Mouse (Mus musculus) embryonic facial prominence, embryonic 14.5 days (tissue): ENCODE data around the gene Twf1. TPM values are rescaled to one million over a fixed set of nuclear protein-coding genes. Genes with fewer than 3 reads are reported as not detected.

Experiments
- ATAC-seq: fragments of 200-750 bp; cut with Nextera tagmentation; 2 replicates; pipeline ENCODE4 v1.8.0; 2017; ENCODE audit warnings: low read depth, moderate number of reproducible peaks, moderate TSS enrichment
- DNase-seq: peaks from one replicate; pipeline ENCODE4 v3.0.0-alpha.2; 2015; ENCODE audit warnings: low spot score
- H3K27ac ChIP-seq: fragments of 300-500 bp; sonication (generic); replicated peaks from 2 replicates; pipeline ENCODE4 v1.5.1; 2014; ENCODE audit warnings: low read depth, mild to moderate bottlenecking, low read length, moderate library complexity
- H3K27me3 ChIP-seq: fragments of 300-500 bp; sonication (generic); replicated peaks from 2 replicates; pipeline ENCODE4 v1.6.1; 2014; ENCODE audit warnings: low read length; ENCODE audit not compliant: control insufficient read depth, insufficient read depth
- H3K36me3 ChIP-seq: fragments of 300-500 bp; sonication (generic); 2 replicates; pipeline ENCODE4 v1.6.1; 2014; ENCODE audit warnings: low read length, mixed read lengths; ENCODE audit not compliant: control insufficient read depth, insufficient read depth
- H3K4me1 ChIP-seq: fragments of 300-500 bp; sonication (generic); 2 replicates; pipeline ENCODE4 v1.6.1; 2014; ENCODE audit warnings: antibody characterized with exemption, low read length; ENCODE audit not compliant: control insufficient read depth, insufficient read depth
- H3K4me2 ChIP-seq: fragments of 300-500 bp; sonication (generic); 2 replicates; pipeline ENCODE4 v1.6.1; 2014; ENCODE audit warnings: low read depth, mild to moderate bottlenecking, low read length, moderate library complexity, mixed read lengths
- H3K4me3 ChIP-seq: fragments of 300-500 bp; sonication (generic); 2 replicates; pipeline ENCODE4 v1.5.1; 2014; ENCODE audit warnings: low read depth, mild to moderate bottlenecking, low read length
- H3K9ac ChIP-seq: fragments of 300-500 bp; sonication (generic); 2 replicates; pipeline ENCODE4 v1.6.1; 2014; ENCODE audit warnings: low read depth, mild to moderate bottlenecking, low read length, moderate library complexity, mixed read lengths
- H3K9me3 ChIP-seq: fragments of 300-500 bp; sonication (generic); 2 replicates; pipeline ENCODE4 v1.6.1; 2016; ENCODE audit warnings: low read length; ENCODE audit not compliant: control insufficient read depth
- WGBS: fragments of 180-500 bp; shearing (Covaris S2); extraction: QIAGEN DNeasy Blood & Tissue Kit; methylation state at CpG from one replicate; pipeline ENCODE4 v1.1.7; 2014; 5-methylcytosine and 5-hydroxymethylcytosine counted together
- polyA plus RNA-seq: library from polyadenylated mRNA; unstranded; fragments of >200 nt; fragmentation: Nextera tagmentation; extraction: Ambion mirVana; gene quantifications from 2 replicates; pipeline ENCODE4 v1.2.1, GENCODE M21; 2014

The Twf1 gene
- polyA plus RNA-seq, 1 experiment from 2014 or later: 78.3 TPM

GRCm38 (mm10) chr15:94616036-94616435, 26.3 kb upstream of the Twf1 start:
- no peaks in the 10 kb centered on the region for H3K36me3 ChIP-seq
- 90% methylated on average over 11 of the region's 11 CpGs for WGBS
- DNase-seq: no peak
- no peak overlapping the region for H3K9ac ChIP-seq
- no peaks in the 10 kb centered on the region for H3K4me1 ChIP-seq
- no peak overlapping the region for H3K4me3 ChIP-seq
- H3K27ac ChIP-seq: no peak overlapping the region
- ATAC-seq: no peak
- no peaks in the 10 kb centered on the region for H3K9me3 ChIP-seq
- H3K27me3 ChIP-seq: no peaks in the 10 kb centered on the region
- H3K4me2 ChIP-seq: no peak overlapping the region

GRCm38 (mm10) chr15:94607768-94608167, 18.1 kb upstream of the Twf1 start:
- no peaks in the 10 kb centered on the region for H3K27me3 ChIP-seq
- no peak overlapping the region for H3K4me2 ChIP-seq
- no peak overlapping the region for H3K27ac ChIP-seq
- H3K9me3 ChIP-seq: no peaks in the 10 kb centered on the region
- H3K36me3 ChIP-seq: no peaks in the 10 kb centered on the region
- no peaks in the 10 kb centered on the region for H3K4me1 ChIP-seq
- no peak for DNase-seq
- no peak overlapping the region for H3K4me3 ChIP-seq
- no peak for ATAC-seq
- H3K9ac ChIP-seq: no peak overlapping the region
- WGBS: 93% methylated on average over 8 of the region's 8 CpGs

- Histone ChIP-seq H3K36me3 (no peaks in the 10 kb centered on the region), H3K4me1 (no peaks in the 10 kb centered on the region), H3K27me3 (no peaks in the 10 kb centered on the region), H3K9ac (no peak overlapping the region), H3K4me3 (no peak overlapping the region), H3K9me3 (no peaks in the 10 kb centered on the region), H3K4me2 (no peak overlapping the region), H3K27ac (no peak overlapping the region)
- no peak for DNase-seq
- no peak for ATAC-seq
- WGBS: 70% methylated on average over 3 of the region's 3 CpGs
Measured at GRCm38 (mm10) chr15:94602441-94602840, 12.8 kb upstream of the Twf1 start.

GRCm38 (mm10) chr15:94601339-94601738, 11.7 kb upstream of the Twf1 start:
- Histone ChIP-seq H3K27ac (no peak overlapping the region), H3K4me1 (no peaks in the 10 kb centered on the region), H3K4me3 (no peak overlapping the region), H3K36me3 (no peaks in the 10 kb centered on the region), H3K9ac (no peak overlapping the region), H3K27me3 (no peaks in the 10 kb centered on the region), H3K9me3 (no peaks in the 10 kb centered on the region), H3K4me2 (no peak overlapping the region)
- ATAC-seq: no peak
- peak; percentile 50 for DNase-seq
- WGBS: 25% methylated on average over 3 of the region's 3 CpGs

GRCm38 (mm10) chr15:94600145-94600707, 10.5 kb upstream of the Twf1 start:
- Histone ChIP-seq H3K4me3 (no peak overlapping the region), H3K4me2 (no peak overlapping the region), H3K36me3 (no peaks in the 10 kb centered on the region), H3K27me3 (no peaks in the 10 kb centered on the region), H3K9ac (no peak overlapping the region), H3K9me3 (no peaks in the 10 kb centered on the region), H3K4me1 (no peaks in the 10 kb centered on the region), H3K27ac (no peak overlapping the region)
- WGBS: 71% methylated on average over 11 of the region's 11 CpGs
- no peak for DNase-seq
- no peak for ATAC-seq

GRCm38 (mm10) chr15:94593586-94593985, 3.9 kb upstream of the Twf1 start:
- WGBS: 80% methylated on average over 1 of the region's 1 CpGs
- ATAC-seq (no peak), DNase-seq (no peak)
- Histone ChIP-seq H3K27ac (no peak overlapping the region), H3K9ac (no peak overlapping the region), H3K4me2 (no peak overlapping the region), H3K4me3 (no peak overlapping the region), H3K4me1 (no peaks in the 10 kb centered on the region), H3K36me3 (no peaks in the 10 kb centered on the region), H3K27me3 (no peaks in the 10 kb centered on the region), H3K9me3 (no peaks in the 10 kb centered on the region)

- WGBS: 72% methylated on average over 4 of the region's 4 CpGs
- no peak overlapping the region for H3K9ac ChIP-seq
- H3K4me1 ChIP-seq: peaks cover 4% of the 10 kb centered on the region; the same call in 1 of the 2 replicates
- H3K27ac ChIP-seq: no peak overlapping the region
- no peaks in the 10 kb centered on the region for H3K27me3 ChIP-seq
- no peaks in the 10 kb centered on the region for H3K9me3 ChIP-seq
- H3K4me2 ChIP-seq: no peak overlapping the region
- ATAC-seq (no peak), DNase-seq (peak; percentile 34)
- H3K4me3 ChIP-seq: no peak overlapping the region
- peaks cover 4% of the 10 kb centered on the region; the same call in 1 of the 2 replicates for H3K36me3 ChIP-seq
Measured at GRCm38 (mm10) chr15:94591356-94591755, 1.7 kb upstream of the Twf1 start.

GRCm38 (mm10) chr15:94590083-94590482, 394 bp upstream of the Twf1 start:
- Histone ChIP-seq H3K4me2 (peak overlapping the region; percentile 59), H3K9me3 (no peaks in the 10 kb centered on the region), H3K4me1 (peaks cover 4% of the 10 kb centered on the region; the same call in 1 of the 2 replicates), H3K27ac (no peak overlapping the region; the same call in 1 of the 2 replicates), H3K4me3 (peak overlapping the region; percentile 99), H3K9ac (peak overlapping the region; percentile 93), H3K27me3 (no peaks in the 10 kb centered on the region), H3K36me3 (peaks cover 15% of the 10 kb centered on the region)
- ATAC-seq (peak; percentile 2; the same call in 1 of the 2 replicates), DNase-seq (no peak)
- 12% methylated on average over 8 of the region's 8 CpGs for WGBS
